Mouse (Mus musculus) heart, postnatal 10 days (tissue): ENCODE data around the gene Ndrg3. TPM values are rescaled to one million over a fixed set of nuclear protein-coding genes. Genes with fewer than 3 reads are reported as not detected.

Source experiments
- DNase-seq, 2 experiments: peaks; one replicate each; pipeline ENCODE4 v3.0.0; 2021
- intact Hi-C: fragments of 180-260 bp; cut with DNase I; formaldehyde crosslinking; loops from one replicate; pipeline ENCODE4 v1.15.1; 2025
- total RNA-seq, 2 experiments: library from RNA; stranded (reverse); gene quantifications; 2 replicates each; pipeline ENCODE4 v1.2.3; 2021

Gene Ndrg3
- 10 to 100 TPM; 25.9 to 26.5 TPM for total RNA-seq

- intact Hi-C loops: loop anchor here (5.0 kb wide), 1 partner anchor 269 kb away; no protein-coding TSS in a partner anchor
Observed at GRCm38 (mm10) chr2:156991470-156992319, at the start of gene Ndrg3. Ndrg3 (minus strand) TSS chr2:156992056.

GRCm38 (mm10) chr2:157041421-157041820 is 49.6 kb upstream of the Ndrg3 start:
- intact Hi-C loops: loop anchor here (5.0 kb wide), 1 partner anchor 36 kb away; the partner anchor contains the start of gene Soga1
- DNase-seq: no peak

More at GRCm38 (mm10) chr2:156991470-156992319, at the start of gene Ndrg3:
- peak; percentile 95 to 98 for DNase-seq

GRCm38 (mm10) chr2:157040649-157041046 is 48.8 kb upstream of the Ndrg3 start:
- DNase-seq: no peak
- intact Hi-C loops: loop anchor here (5.0 kb wide), 1 partner anchor 37 kb away; the partner anchor contains the start of gene Soga1

GRCm38 (mm10) chr2:157039900-157040648 is 48.2 kb upstream of the Ndrg3 start:
- no peak for DNase-seq

GRCm38 (mm10) chr2:157037303-157037702 is 45.4 kb upstream of the Ndrg3 start:
- intact Hi-C loops: no loop called here
- no peak for DNase-seq

More at GRCm38 (mm10) chr2:157039900-157040648, 48.2 kb upstream of the Ndrg3 start:
- intact Hi-C loops: loop anchor here (5.0 kb wide), 1 partner anchor 37 kb away; the partner anchor contains the start of gene Soga1

- intact Hi-C loops: no loop called here
- no peak for DNase-seq
Observed at GRCm38 (mm10) chr2:157036400-157036799, 44.5 kb upstream of the Ndrg3 start.

- no peak for DNase-seq
- intact Hi-C loops: no loop called here
Observed at GRCm38 (mm10) chr2:157035371-157035770, 43.5 kb upstream of the Ndrg3 start.

GRCm38 (mm10) chr2:157030804-157031203 is 38.9 kb upstream of the Ndrg3 start:
- DNase-seq: peak; percentile 83 to 93
- intact Hi-C loops: loop anchor here (2.0 kb wide), 2 partner anchors 48 to 64 kb away; partner anchors contain the start of gene Soga1

- no peak for DNase-seq
- intact Hi-C loops: no loop called here
Observed at GRCm38 (mm10) chr2:157028261-157028660, 36.4 kb upstream of the Ndrg3 start.

- peak; percentile 63 to 69 for DNase-seq
- intact Hi-C loops: no loop called here
Observed at GRCm38 (mm10) chr2:157027106-157028008, 35.5 kb upstream of the Ndrg3 start.

GRCm38 (mm10) chr2:157021156-157021555 is 29.3 kb upstream of the Ndrg3 start:
- intact Hi-C loops: no loop called here
- DNase-seq: no peak

- DNase-seq: no peak
- intact Hi-C loops: no loop called here
Observed at GRCm38 (mm10) chr2:157019228-157019627, 27.4 kb upstream of the Ndrg3 start.

GRCm38 (mm10) chr2:157016529-157017270 is 24.8 kb upstream of the Ndrg3 start:
- DNase-seq: peak; percentile 28 to 40
- intact Hi-C loops: no loop called here

- intact Hi-C loops: no loop called here
- no peak for DNase-seq
Observed at GRCm38 (mm10) chr2:157012341-157012740, 20.5 kb upstream of the Ndrg3 start.

GRCm38 (mm10) chr2:157010634-157011310 is 18.9 kb upstream of the Ndrg3 start:
- intact Hi-C loops: no loop called here
- no peak for DNase-seq

GRCm38 (mm10) chr2:157010121-157010520 is 18.3 kb upstream of the Ndrg3 start:
- no peak for DNase-seq
- intact Hi-C loops: no loop called here

- DNase-seq: no peak
- intact Hi-C loops: no loop called here
Observed at GRCm38 (mm10) chr2:157008509-157008908, 16.7 kb upstream of the Ndrg3 start.

GRCm38 (mm10) chr2:157007234-157007596 is 15.4 kb upstream of the Ndrg3 start:
- intact Hi-C loops: no loop called here
- no peak for DNase-seq
